Mouse (Mus musculus) midbrain, embryonic 13.5 days (tissue): Measurements from ENCODE around the gene 6030468B19Rik. TPM values are rescaled to one million over a fixed set of nuclear protein-coding genes. Genes with fewer than 3 reads are reported as not detected.
"Not testable (repeated sequence)": the region's sequence is repeated elsewhere in the genome, so short reads cannot be mapped to it uniquely, and the experiment has no call there.

Experiments
- ATAC-seq: fragments of 200-750 bp; cut with Nextera tagmentation; 2 replicates; pipeline ENCODE4 v1.8.0; 2017; ENCODE audit warnings: mild to moderate bottlenecking, moderate TSS enrichment, moderate library complexity
- H3K27ac ChIP-seq: fragments of 300-500 bp; sonication (generic); 2 replicates; pipeline ENCODE4 v1.5.1; 2015; ENCODE audit warnings: inconsistent platforms, mild to moderate bottlenecking, moderate library complexity
- H3K27me3 ChIP-seq: fragments of 300-500 bp; sonication (generic); 2 replicates; pipeline ENCODE4 v1.6.1; 2015; ENCODE audit warnings: mild to moderate bottlenecking, inconsistent platforms
- H3K36me3 ChIP-seq: fragments of 300-500 bp; sonication (generic); 2 replicates; pipeline ENCODE4 v1.6.1; 2015; ENCODE audit warnings: mild to moderate bottlenecking, inconsistent platforms
- H3K4me1 ChIP-seq: fragments of 300-500 bp; sonication (generic); replicated peaks from 2 replicates; pipeline ENCODE4 v1.6.1; 2015; ENCODE audit warnings: inconsistent platforms
- H3K4me2 ChIP-seq: fragments of 300-500 bp; sonication (generic); replicated peaks from 2 replicates; pipeline ENCODE4 v1.6.1; 2015; ENCODE audit warnings: moderate library complexity, mild to moderate bottlenecking, inconsistent platforms
- H3K4me3 ChIP-seq: fragments of 300-500 bp; sonication (generic); replicated peaks from 2 replicates; pipeline ENCODE4 v1.5.1; 2015; ENCODE audit warnings: mild to moderate bottlenecking, inconsistent platforms
- H3K9ac ChIP-seq: fragments of 300-500 bp; sonication (generic); replicated peaks from 2 replicates; pipeline ENCODE4 v1.6.1; 2015; ENCODE audit warnings: mild to moderate bottlenecking, inconsistent platforms
- H3K9me3 ChIP-seq: fragments of 300-500 bp; sonication (generic); 2 replicates; pipeline ENCODE4 v1.6.1; 2016; ENCODE audit warnings: mild to moderate bottlenecking, inconsistent platforms
- WGBS: fragments of 180-500 bp; shearing (Covaris S2); methylation state at CpG from one replicate; pipeline ENCODE4 v1.1.7; 2015; 5-methylcytosine and 5-hydroxymethylcytosine counted together
- polyA plus RNA-seq: library from polyadenylated mRNA; unstranded; fragments of >200 nt; fragmentation: Nextera tagmentation; extraction: Ambion mirVana; gene quantifications from 2 replicates; pipeline ENCODE4 v1.2.1, GENCODE M21; 2015

The 6030468B19Rik gene
- polyA plus RNA-seq, 1 experiment from 2014 or later = not detected

DNA sequence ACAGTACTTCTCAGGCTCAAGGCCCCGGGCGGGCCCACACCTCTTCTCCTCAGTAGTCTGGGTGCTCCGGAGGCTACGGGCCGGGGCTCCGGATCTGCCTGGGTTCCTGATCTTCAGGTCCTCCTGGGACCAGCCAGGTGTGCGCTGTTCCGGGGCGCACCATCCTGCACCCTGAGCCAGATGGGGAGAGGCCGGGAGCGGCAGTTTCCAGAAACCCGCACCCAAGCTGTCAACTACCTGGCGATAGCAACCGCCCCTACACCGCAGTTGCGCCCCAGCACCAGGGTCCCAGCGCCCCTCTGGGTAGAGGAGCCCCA, 17.3 kb upstream of the 6030468B19Rik start:
- Histone ChIP-seq H3K27me3 (peaks cover 69% of the 10 kb centered on the region), H3K4me2 (peak overlapping the region; percentile 49), H3K27ac (0 out of 2 replicates have a peak overlapping the region, but pooled peaks have one; percentile 62), H3K4me1 (peaks cover 37% of the 10 kb centered on the region), H3K9me3 (no peaks in the 10 kb centered on the region), H3K9ac (peak overlapping the region; percentile 48; the same call in 1 of the 2 replicates), H3K4me3 (peak overlapping the region; percentile 32), H3K36me3 (no peaks in the 10 kb centered on the region)
- ATAC-seq = peak; percentile 5; the same call in 1 of the 2 replicates
- WGBS = 3% methylated on average over 17 of the region's 17 CpGs

GRCm38 (mm10) chr11:117780582-117781111, 16.8 kb upstream of the 6030468B19Rik start:
- Histone ChIP-seq H3K27me3 (peaks cover 69% of the 10 kb centered on the region), H3K9ac (peak overlapping the region; percentile 48; the same call in 1 of the 2 replicates)
- WGBS = 4% methylated on average over 19 of the region's 19 CpGs

GRCm38 (mm10) chr11:117781199-117781821, 16.1 kb upstream of the 6030468B19Rik start:
- no peaks in the 10 kb centered on the region for H3K36me3 ChIP-seq
- H3K4me2 ChIP-seq = peak overlapping the region; percentile 49
- peaks cover 37% of the 10 kb centered on the region for H3K4me1 ChIP-seq
- H3K27ac ChIP-seq = no peak overlapping the region
- H3K27me3 ChIP-seq = peaks cover 69% of the 10 kb centered on the region
- H3K4me3 ChIP-seq = no peak overlapping the region
- no peak overlapping the region for H3K9ac ChIP-seq
- ATAC-seq = no peak
- 26% methylated on average over 18 of the region's 18 CpGs for WGBS
- no peaks in the 10 kb centered on the region for H3K9me3 ChIP-seq

More at GRCm38 (mm10) chr11:117780582-117781111, 16.8 kb upstream of the 6030468B19Rik start:
- Histone ChIP-seq H3K9me3 (no peaks in the 10 kb centered on the region), H3K36me3 (no peaks in the 10 kb centered on the region), H3K4me2 (peak overlapping the region; percentile 49), H3K27ac (no peak overlapping the region), H3K4me3 (peak overlapping the region; percentile 32), H3K4me1 (peaks cover 37% of the 10 kb centered on the region)
- no peak for ATAC-seq

GRCm38 (mm10) chr11:117781993-117782704, 15.3 kb upstream of the 6030468B19Rik start, which contains the start of the genes Tmc8 and Tmc6:
Tmc8 (plus strand) TSS chr11:117782076.
Tmc6 (minus strand) TSS chr11:117782198.
- no peak for ATAC-seq
- peak within 1 kb of the TSS; percentile 58; the same call in 1 of the 2 replicates for H3K9ac ChIP-seq
- peaks cover 37% of the 10 kb centered on the region for H3K4me1 ChIP-seq
- peaks cover 69% of the 10 kb centered on the region for H3K27me3 ChIP-seq
- peak within 1 kb of the TSS; percentile 61 for H3K4me2 ChIP-seq
- H3K9me3 ChIP-seq = no peaks in the 10 kb centered on the region
- H3K27ac ChIP-seq = no peak within 1 kb of the TSS
- 44% methylated on average over 24 of the region's 24 CpGs for WGBS
- no peaks in the 10 kb centered on the region for H3K36me3 ChIP-seq
- peak within 1 kb of the TSS; percentile 28 for H3K4me3 ChIP-seq

DNA sequence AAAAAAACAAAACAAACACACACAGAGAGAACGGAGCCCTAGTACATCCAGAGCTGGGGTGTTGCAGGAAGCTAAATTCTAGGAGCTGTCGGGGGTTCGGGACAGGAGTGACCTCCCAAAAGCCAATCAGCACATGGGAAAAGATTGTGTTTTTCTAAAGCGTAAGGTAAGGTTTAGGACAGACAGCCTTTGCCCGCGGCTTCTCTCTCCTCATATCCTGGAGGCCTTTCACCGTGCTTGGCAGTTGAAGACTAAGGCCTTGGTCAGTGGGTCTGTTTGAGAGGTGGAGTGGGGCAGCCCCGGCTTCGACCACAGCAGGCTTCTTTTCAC, 14.8 kb upstream of the 6030468B19Rik start:
- peak overlapping the region; percentile 58; the same call in 1 of the 2 replicates for H3K9ac ChIP-seq
- no peak for ATAC-seq
- peak overlapping the region; percentile 61 for H3K4me2 ChIP-seq
- peaks cover 69% of the 10 kb centered on the region for H3K27me3 ChIP-seq
- peaks cover 37% of the 10 kb centered on the region for H3K4me1 ChIP-seq
- H3K9me3 ChIP-seq = no peaks in the 10 kb centered on the region
- H3K36me3 ChIP-seq = no peaks in the 10 kb centered on the region
- H3K27ac ChIP-seq = no peak overlapping the region
- peak overlapping the region; percentile 28 for H3K4me3 ChIP-seq
- WGBS = 42% methylated on average over 9 of the region's 9 CpGs

GRCm38 (mm10) chr11:117783089-117783488, 14.4 kb upstream of the 6030468B19Rik start:
- H3K9ac ChIP-seq = peak overlapping the region; percentile 58; the same call in 1 of the 2 replicates
- peaks cover 68% of the 10 kb centered on the region for H3K27me3 ChIP-seq
- no peak overlapping the region for H3K27ac ChIP-seq
- peak overlapping the region; percentile 61 for H3K4me2 ChIP-seq
- H3K4me3 ChIP-seq = peak overlapping the region; percentile 28
- peak; percentile 51 for ATAC-seq
- H3K36me3 ChIP-seq = no peaks in the 10 kb centered on the region
- no peaks in the 10 kb centered on the region for H3K9me3 ChIP-seq
- H3K4me1 ChIP-seq = peaks cover 37% of the 10 kb centered on the region
- WGBS = 4% methylated on average over 31 of the region's 31 CpGs

DNA sequence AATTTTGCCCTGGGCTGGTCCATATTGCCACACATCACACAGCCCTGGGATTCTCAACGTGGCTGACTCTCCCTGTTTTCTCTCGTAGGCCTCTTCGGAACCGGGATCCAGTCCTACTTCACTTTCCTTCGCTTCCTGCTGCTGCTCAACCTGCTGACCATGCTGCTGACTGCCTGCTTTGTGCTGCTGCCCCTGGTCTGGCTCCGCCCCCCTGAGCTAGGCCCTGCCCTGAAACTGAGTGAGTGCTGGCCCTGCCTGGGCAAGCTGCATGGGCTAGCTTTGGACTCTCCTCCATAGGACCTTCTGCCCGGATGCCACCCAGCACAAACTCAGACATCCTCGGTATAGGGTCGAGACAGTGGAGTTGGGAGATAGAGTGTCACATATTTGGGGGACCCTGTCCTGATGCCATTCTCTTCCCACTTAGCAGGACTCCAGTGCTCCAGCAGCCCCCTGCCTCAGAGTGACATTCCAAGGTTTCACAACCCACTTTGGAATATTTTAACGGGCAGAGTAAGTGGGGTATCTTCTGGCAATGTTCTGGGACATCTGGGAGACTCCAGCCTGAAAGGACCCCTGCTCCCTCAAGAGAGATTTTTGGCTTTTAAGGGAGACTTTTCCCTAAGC, 13.7 kb upstream of the 6030468B19Rik start:
- Histone ChIP-seq H3K4me2 (peak overlapping the region; percentile 61), H3K27ac (no peak overlapping the region), H3K4me1 (peaks cover 37% of the 10 kb centered on the region), H3K4me3 (no peak overlapping the region), H3K9me3 (no peaks in the 10 kb centered on the region), H3K9ac (peak overlapping the region; percentile 58; the same call in 1 of the 2 replicates), H3K36me3 (no peaks in the 10 kb centered on the region), H3K27me3 (peaks cover 61% of the 10 kb centered on the region)
- ATAC-seq = no peak
- WGBS = 38% methylated on average over 10 of the region's 10 CpGs

DNA sequence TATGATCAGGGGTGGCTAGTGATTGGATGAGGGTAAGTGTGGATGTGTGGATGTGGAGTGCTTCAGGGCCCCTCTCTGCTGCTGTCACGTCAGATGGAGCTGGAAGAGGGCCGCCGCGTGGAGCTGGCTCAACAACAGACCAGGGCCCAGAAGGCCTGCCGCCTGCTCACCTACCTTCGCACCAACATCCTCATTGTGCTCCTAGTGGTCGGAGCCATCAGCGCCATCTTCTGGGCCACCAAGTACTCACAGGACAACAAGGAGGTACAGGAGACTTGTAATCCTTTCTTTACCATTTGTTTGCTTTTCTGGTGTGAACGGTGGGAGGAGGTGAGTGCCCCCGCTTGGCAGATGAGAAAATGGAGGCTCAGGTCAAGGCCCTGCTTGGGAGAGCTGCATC, 11.2 kb upstream of the 6030468B19Rik start:
- no peak overlapping the region; the same call in 1 of the 2 replicates for H3K9ac ChIP-seq
- no peak overlapping the region for H3K27ac ChIP-seq
- 5% methylated on average over 10 of the region's 10 CpGs for WGBS
- peaks cover 52% of the 10 kb centered on the region for H3K27me3 ChIP-seq
- H3K4me3 ChIP-seq = no peak overlapping the region
- no peak overlapping the region for H3K4me2 ChIP-seq
- H3K9me3 ChIP-seq = no peaks in the 10 kb centered on the region
- no peak for ATAC-seq
- H3K4me1 ChIP-seq = peaks cover 14% of the 10 kb centered on the region
- H3K36me3 ChIP-seq = no peaks in the 10 kb centered on the region

DNA sequence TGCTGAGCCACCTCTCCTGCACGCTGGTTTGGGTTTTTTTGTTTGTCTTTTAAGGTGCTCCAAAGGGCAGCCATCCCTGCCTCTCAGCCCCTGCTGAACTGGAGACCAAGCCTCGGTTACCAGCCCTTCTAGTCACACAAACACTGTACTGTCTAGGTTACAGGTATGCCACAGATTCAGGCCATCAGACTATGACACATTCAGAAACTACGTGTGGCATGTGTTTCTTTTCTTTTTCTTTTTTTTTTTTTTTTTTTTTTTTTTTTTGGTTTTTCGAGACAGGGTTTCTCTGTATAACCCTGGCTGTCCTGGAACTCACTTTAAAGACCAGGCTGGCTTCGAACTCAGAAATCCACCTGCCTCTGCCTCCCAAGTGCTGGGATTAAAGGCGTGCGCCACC, 9.0 kb upstream of the 6030468B19Rik start:
- 79% methylated on average over 7 of the region's 7 CpGs for whole genome bisulfite sequencing
- H3K9me3 ChIP-seq, H3K4me3 ChIP-seq, H3K4me1 ChIP-seq, H3K4me2 ChIP-seq, H3K36me3 ChIP-seq, H3K9ac ChIP-seq, H3K27ac ChIP-seq, ATAC-seq: not testable (repeated sequence)
- peaks cover 51% of the 10 kb centered on the region for H3K27me3 ChIP-seq

DNA sequence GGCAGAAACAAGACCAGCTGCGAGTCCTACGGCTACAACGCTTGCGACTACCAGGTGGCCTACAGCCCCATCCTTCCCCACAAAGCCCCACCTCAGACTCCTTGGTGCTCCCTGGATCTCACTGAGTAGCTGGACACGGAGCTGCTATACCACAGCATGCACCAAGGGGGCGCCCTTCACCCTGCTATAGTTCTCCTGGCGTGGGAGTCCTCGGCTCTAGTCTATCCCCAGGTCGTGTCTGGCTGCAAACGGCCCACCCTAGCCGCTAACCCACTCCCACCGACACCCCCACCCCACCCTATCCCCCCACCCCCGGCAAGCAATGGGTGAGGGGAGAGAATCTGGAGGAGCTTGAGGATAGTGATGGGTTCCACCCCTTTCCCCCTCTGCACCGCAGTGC, 7.2 kb upstream of the 6030468B19Rik start:
- WGBS = 5% methylated on average over 14 of the region's 14 CpGs
- H3K27ac ChIP-seq = no peak overlapping the region
- no peak overlapping the region for H3K4me3 ChIP-seq
- peaks cover 5% of the 10 kb centered on the region; the same call in 1 of the 2 replicates for H3K4me1 ChIP-seq
- H3K9me3 ChIP-seq = no peaks in the 10 kb centered on the region
- no peaks in the 10 kb centered on the region for H3K36me3 ChIP-seq
- H3K4me2 ChIP-seq = no peak overlapping the region
- H3K27me3 ChIP-seq = peaks cover 35% of the 10 kb centered on the region
- ATAC-seq = peak; percentile 34; the same call in 1 of the 2 replicates
- H3K9ac ChIP-seq = no peak overlapping the region

GRCm38 (mm10) chr11:117790703-117791440, 6.6 kb upstream of the 6030468B19Rik start:
- no peak overlapping the region for H3K4me2 ChIP-seq
- peak; percentile 15; the same call in 1 of the 2 replicates for ATAC-seq
- H3K9ac ChIP-seq = no peak overlapping the region

More at GRCm38 (mm10) chr11:117790703-117791440, 6.6 kb upstream of the 6030468B19Rik start:
- no peak overlapping the region for H3K4me3 ChIP-seq
- H3K27me3 ChIP-seq = peaks cover 35% of the 10 kb centered on the region
- peaks cover 5% of the 10 kb centered on the region; the same call in 1 of the 2 replicates for H3K4me1 ChIP-seq
- no peaks in the 10 kb centered on the region for H3K9me3 ChIP-seq
- 32% methylated on average over 23 of the region's 23 CpGs for WGBS
- H3K36me3 ChIP-seq = no peaks in the 10 kb centered on the region
- no peak overlapping the region for H3K27ac ChIP-seq
